Mouse (Mus musculus) kidney, adult 2 months (tissue): Measurements from ENCODE around the gene Plb1.

Source experiments
- CTCF ChIP-seq: fragments of 200-500 bp; conservative IDR thresholded peaks from 2 replicates; pipeline ENCODE4 v1.5.1; 2011; ENCODE audit warnings: low read depth, mild to moderate bottlenecking, control low read depth, low read length, moderate library complexity, mixed read lengths; ENCODE audit not compliant: insufficient read depth, insufficient read length
- POLR2A ChIP-seq: fragments of 200-500 bp; IDR thresholded peaks from one replicate; pipeline ENCODE4 v1.6.1; 2011; ENCODE audit warnings: low read depth, low read length, control low read depth

DNA sequence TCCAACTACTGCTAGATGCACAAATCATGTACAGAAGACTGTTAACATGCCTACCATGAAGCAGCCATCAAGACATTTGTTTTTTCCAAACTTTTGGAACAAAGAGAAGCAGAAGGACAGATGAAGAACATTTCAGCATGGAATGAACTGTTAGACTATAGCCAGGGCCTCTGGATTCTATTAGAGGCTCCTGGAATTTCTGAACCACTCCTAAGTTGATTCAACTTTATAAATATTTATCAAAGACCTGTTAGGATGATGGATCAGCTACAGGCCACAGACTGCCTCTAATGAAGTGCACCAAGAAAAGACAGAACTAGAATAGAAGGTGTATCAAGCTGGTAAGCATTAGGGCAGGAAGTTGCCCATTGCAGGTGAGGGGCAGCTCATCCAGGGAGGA, 156.1 kb downstream of the Plb1 start:
- TF ChIP-seq POLR2A = no peak
- TF ChIP-seq CTCF = no peak
